Mouse (Mus musculus): Measurements from ENCODE around the gene Ppp6r3.

The Ppp6r3 gene

DNA sequence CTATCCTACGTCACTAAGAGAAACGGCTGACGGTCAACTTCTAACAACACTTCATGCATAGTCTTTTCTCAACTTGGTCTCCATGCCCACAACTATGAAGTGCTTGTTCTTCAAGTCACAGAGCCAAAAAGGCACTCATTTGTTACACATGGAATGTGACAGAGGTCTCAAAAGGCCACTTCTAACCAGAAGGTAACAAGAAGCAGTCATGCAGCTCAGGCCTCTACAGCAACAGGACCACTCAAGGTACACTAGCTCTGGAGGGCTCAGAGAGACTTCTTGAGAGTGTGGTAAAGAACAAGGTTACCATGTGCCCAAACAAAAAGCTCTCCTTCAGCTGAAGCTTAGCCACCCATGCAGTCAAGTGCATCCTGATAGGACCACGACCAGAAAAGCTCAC lies 46.9 kb downstream of the Ppp6r3 start:
- in situ Hi-C loops (cut with MboI), result no loop called here

DNA sequence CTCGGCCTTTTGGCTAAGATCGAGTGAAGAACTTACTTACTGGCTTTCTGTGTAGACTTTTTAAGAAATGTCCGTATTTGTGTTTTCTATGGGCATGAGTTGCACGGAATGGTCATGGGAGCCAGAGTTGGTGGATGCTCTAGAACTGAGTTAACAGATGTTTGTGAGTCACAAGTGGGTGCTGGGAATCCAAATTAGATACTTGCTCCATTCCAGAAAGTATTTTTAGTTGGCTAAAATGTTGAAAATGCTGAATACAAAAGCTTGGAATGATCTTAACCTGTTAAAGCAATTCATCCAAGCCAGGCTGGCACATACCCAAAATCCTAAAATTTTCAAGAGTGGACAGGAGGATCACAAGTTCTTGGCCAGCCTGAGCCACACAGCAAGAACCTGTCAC lies 48.0 kb downstream of the Ppp6r3 start:
- in situ Hi-C loops (cut with MboI), result no loop called here

DNA sequence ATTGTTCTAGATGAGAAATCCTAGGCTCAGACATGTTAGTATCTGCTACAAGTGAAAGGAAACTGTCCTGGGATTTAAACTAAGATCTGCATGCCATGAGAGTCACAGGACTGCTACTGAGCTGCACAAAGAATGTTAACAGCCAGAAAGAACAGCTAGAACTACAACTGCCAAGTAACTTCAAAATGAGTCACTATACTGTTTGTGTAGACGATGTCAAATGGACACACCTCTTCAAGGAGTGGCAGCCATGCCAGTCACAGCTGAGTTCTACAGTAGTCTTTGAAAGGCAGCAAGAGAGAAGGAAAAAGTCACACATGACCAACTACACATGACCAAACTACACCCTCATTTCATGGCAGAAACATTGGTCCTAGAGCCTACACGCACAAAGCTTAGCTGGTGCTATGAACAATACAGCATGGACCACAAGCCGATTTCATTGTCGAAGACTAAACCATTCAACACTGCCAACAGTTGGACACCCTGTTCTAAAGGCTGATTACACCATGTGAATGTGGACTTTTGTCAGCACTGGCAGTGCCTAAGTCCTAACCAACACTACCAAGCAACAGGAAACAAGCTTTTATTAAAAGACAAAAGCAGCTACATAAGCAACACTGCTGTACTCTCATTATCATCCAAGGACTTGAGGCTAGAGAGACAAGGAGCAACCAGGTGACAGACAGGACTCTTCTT lies 55.9 kb downstream of the Ppp6r3 start:
- in situ Hi-C loops (cut with MboI), result no loop called here

DNA sequence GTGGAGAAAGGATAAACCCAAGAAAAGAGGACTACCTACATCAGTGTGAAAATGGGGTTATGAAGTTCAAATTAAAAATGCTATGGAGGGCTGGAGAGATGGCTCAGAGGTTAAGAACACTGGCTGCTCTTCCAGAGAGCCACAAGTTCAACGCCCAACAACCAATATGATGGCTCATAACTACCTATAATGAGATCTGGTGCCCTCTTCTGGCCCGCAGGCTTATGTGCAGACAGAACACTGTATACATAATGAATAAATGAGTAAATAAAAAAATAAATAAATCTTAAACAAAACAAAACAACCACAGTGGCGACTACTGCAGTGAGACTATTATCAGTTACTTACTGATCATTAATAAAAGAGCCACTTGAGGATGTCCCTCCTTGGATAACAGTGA lies 78.3 kb downstream of the Ppp6r3 start:
- in situ Hi-C loops (cut with MboI), result no loop called here

- in situ Hi-C loops (cut with MboI), result no loop called here
Observed at GRCm38 (mm10) chr19:3489826-3490225, 85.7 kb downstream of the Ppp6r3 start.

DNA sequence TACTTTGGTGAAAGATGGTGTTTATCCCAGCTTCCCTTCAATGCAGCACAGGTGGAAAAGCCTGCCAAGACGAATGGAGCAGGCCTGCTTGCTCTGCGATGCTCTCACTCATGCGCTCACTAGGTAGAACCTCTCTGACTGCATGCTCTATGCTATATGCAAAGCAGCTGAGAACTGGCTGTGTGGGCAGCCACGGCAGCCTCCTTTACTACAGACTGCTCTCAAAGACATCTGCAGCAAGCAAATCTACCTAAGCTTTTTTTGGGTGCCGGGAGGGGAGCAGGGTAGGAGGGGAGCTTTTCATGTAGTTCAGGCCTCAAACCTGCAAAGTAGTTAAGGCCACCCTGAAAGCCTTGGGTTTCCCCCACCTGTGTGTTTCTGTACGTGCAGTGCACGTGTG lies 92.7 kb downstream of the Ppp6r3 start:
- in situ Hi-C loops (cut with MboI), result no loop called here

DNA sequence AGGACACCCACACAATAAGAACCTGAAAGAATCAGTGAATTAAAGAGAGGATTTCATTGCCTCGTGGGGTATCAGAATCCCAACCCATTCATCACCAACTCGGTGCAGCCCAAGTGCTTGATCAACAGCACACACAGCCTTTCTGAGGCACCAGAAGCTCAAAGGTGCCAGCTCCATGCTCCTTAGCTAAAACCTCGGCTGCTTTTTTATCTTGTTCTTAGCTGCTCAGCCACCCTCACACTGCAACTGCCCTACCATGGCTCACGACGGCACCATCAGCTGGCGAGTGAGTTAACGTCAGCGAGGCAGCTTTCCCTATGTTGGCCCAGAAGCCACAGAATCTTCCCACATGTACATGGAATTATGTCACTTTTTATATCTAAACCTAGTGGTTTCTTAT lies 95.4 kb downstream of the Ppp6r3 start:
- in situ Hi-C loops (cut with MboI), result no loop called here

DNA sequence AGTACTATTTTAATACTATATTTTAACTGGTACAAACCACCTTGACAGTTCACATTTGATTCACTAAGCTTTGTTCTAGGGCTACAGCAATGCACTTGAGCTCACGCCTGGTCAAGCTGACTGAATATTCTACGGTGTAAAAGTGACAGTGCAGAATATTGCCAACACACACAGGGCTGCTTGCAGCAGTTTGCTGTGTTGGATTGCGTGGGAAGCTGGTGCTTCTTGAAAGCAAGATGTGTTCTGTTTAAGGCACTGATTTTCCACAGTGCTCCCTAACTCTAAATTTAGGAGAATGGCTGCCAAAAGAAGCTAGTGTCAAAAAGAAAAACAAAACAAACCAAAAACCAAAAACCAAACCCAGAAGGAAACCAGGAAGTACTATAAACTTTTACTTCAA lies 98.6 kb downstream of the Ppp6r3 start:
- in situ Hi-C loops (cut with MboI), result no loop called here

GRCm38 (mm10) chr19:3471218-3471617 lies 104.3 kb downstream of the Ppp6r3 start:
- in situ Hi-C loops (cut with MboI), result no loop called here

DNA sequence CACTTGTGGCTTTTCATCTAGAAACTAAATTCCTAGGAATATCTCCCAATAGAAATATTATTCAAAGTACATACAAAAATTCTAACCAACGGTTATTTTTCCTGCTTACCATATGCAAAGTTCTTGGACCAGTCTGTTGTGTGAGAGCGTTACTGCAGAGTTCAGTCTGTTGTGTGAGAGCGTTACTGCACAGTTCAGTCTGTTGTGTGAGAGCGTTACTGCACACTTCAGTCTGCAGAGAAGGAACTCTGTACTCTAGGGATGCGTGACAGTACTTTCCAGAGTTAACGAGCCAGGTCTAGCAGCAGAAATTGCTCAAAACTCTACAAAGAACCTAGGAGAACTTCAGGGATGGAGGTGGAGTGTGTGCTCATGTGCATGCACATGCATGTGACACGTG lies 108.0 kb downstream of the Ppp6r3 start:
- in situ Hi-C loops (cut with MboI), result no loop called here

DNA sequence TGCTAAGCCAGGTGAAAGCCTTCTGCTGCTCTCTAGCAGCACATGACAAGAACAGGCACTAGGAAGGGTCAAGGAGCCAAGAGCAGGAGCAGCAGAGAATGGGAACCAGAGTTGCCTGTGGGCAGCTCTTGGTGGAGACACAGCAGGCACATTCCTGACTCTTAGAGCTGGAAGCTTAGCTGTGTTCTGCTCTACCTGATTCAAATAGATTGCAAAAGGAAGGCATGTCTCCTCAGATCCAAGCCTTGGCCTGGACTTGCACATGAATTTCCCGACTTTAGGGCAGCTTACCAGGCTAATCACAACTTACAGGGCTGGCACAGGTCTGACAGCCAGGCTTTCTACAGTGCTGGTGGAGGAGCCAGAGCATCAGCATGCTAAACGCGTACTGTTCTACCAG lies 115.6 kb downstream of the Ppp6r3 start:
- in situ Hi-C loops (cut with MboI), result no loop called here

DNA sequence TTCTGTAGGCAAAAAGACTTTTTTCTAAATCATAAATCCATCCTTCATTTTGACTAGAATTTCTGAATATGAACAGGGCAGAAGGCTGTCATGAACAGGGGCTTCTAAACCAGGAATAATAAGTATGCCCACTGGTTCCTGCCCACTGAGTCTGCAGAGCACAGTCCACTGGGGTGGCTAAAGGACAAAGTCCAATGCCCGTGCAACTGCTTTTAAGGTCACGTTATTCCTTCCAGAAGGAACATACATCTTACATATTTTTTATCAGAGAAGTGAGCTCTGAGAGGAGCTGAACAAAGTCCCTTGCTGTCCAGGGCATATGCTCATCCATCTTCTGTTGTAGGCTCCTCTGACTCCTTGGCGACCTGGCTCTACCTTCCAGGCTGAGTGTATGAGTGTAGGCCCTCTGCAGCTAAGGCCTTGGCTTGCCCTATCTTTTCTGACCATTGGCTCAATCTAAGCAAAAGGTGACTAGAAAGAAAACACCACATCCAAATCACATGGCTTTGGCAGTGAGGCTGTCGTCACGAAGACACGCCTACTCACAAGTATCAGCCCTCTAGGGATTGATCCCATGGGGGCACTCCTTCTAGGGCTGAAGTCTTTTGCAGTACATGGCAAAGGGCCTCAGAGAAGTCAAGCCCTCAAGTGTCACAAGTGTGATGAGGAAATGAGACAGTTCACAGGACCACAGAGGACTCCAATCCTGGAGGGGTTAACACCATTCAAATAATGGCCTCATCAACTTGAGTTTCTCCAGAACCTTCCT lies 117.0 kb downstream of the Ppp6r3 start:
- in situ Hi-C loops (cut with MboI), result no loop called here

GRCm38 (mm10) chr19:3457700-3458099 lies 117.8 kb downstream of the Ppp6r3 start:
- in situ Hi-C loops (cut with MboI), result no loop called here

DNA sequence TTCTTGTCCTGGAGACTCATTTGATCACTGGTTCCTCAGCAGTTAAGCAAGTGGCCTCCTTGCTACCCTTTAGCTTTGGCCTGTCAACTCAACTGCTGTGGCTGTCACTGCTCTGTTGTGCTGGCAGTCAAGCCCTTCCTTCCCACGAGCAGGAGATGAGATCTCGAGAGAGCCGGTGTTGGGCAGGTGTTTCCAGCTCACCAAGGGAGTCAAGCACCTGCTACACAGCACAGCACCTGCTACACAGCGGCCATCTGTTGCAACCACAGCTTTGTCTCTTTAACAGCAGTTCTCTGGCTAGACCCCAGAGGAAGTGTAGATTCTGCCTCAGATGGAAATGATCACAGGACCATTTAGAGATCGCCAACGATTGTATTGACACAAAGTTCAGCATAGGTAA lies 123.9 kb downstream of the Ppp6r3 start:
- in situ Hi-C loops (cut with MboI), result no loop called here

DNA sequence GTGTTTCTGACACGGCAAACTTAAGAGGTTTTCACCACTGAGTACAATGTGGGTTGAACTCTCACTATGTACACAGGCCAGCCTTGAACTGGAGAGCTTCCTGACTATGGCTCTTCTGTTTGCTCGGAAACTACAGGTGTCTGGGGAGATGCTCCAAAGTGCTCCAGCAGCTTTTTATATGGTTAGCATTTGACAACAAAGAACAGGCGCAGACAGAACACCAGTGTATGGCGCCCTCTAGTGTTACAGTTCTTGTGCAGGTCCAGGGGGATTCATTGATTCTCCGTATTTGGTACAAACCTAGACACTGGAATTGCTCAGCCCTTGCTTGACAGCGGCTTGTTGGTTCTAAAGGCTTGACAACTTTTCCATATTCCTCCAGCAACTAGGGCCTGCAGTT lies 124.4 kb downstream of the Ppp6r3 start:
- in situ Hi-C loops (cut with MboI), result no loop called here

DNA sequence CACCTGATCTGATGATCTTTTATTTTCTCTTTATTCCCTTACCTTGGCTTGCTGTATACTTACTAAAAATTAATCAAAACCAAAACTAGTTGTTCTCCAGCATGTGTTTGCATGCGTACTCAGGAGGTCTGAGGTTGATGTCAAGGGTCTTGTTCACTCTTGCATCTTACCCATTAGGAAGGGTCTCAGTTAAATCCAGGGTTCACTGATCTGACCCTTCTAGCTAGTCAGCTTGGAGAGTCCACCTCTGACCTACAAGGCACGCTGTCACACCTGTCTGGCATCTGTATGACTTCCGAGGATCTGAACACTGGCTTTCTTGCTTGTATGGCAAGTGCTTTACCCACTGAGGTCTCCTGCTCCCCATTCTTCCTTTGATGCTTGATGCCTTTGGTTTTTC lies 124.8 kb downstream of the Ppp6r3 start:
- in situ Hi-C loops (cut with MboI), result no loop called here

GRCm38 (mm10) chr19:3449248-3449647 lies 126.3 kb downstream of the Ppp6r3 start:
- in situ Hi-C loops (cut with MboI), result loop anchor here (10.0 kb wide), 1 partner anchor 154 kb away; no protein-coding TSS in a partner anchor

DNA sequence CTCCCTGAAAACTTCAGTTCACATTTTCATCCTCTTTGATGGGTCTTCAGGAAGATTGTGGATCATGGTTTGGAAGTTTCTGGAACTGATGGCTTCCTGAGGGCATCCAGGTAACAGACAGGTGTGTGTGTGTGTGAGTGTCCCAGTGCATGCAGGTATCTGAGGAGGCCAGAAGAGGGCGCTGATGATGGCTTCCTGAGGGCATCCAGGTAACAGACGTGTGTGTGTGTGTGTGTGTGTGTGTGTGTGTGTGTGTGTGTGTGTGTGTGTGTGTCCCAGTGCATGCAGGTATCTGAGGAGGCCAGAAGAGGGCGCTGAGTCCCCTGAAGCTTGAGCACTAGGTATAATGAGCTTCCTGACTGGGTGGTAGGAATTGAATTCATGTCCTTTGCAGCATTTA lies 128.2 kb downstream of the Ppp6r3 start:
- in situ Hi-C loops (cut with MboI), result loop anchor here (10.0 kb wide), 1 partner anchor 153 kb away; no protein-coding TSS in a partner anchor

DNA sequence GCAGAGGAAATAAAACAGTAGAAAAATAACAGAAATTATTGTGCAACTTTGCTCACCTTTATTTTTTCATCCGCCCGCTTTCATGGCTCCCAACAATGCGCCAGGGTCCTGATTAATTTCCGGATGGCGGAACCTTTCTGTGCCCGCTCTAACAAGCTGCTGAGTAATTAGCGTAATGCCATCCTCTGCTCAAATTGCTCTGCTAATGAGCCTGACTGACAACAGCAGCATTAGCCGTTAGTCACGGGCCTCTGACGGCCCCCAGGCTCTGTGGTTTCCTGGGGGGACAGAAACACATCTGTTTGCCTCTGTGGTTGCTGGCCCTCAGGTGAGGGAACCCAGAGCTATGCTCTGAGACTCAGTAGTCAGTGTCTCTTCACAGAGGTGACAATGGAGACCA lies 134.5 kb downstream of the Ppp6r3 start:
- in situ Hi-C loops (cut with MboI), result loop anchor here (10.0 kb wide), 1 partner anchor 146 kb away; no protein-coding TSS in a partner anchor

DNA sequence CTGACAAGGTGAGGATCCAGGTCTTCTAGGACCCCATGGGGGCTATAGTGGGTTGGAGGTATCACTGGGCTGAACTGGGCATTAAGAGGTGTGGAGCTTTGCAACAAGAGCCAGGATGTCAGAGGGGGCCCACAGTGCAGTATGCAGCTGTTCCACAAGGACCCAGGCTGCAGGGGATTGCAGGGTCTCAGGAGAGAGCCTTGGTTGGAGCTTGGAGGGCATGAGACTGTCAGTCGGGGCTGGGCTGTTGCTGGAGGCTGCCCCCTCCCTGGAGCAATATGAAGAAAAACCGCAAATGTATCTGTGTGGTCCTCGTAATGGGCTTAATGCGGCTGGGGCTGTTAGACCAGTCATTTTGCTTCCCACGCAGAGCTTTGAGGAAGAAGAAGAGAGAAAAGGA lies 134.9 kb downstream of the Ppp6r3 start:
- in situ Hi-C loops (cut with MboI), result loop anchor here (10.0 kb wide), 1 partner anchor 146 kb away; no protein-coding TSS in a partner anchor

GRCm38 (mm10) chr19:3437980-3438379 lies 137.6 kb downstream of the Ppp6r3 start:
- in situ Hi-C loops (cut with MboI), result no loop called here

- in situ Hi-C loops (cut with MboI), result no loop called here
Observed at GRCm38 (mm10) chr19:3436840-3437239, 138.7 kb downstream of the Ppp6r3 start.

DNA sequence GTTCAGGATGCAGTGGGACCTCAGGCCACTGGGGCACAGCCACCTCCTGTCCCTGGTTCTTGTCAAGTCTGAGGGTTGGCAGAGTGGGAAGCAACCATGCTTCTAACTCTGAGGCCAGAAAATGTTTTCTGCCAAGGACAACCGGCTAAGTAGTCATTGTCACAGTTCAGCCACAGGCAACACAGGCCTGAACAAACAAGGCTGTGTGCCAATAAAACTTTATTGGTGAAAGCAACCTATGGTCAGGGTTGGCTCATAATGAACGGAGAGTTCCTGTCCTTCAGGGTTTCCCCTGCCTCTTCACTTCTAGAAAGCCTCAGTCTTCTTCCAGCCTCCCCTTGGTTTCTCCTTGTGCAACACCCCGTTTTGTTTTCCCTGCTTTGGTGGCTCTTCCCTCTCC lies 139.7 kb downstream of the Ppp6r3 start:
- in situ Hi-C loops (cut with MboI), result no loop called here
